Mouse (Mus musculus): ENCODE measurements at regions not wholly inside any gene's neighbourhood (a gene's known extent, or its start where the extent isn't known, plus 50 kb on each side); places are given as distances from the start of the nearest gene placed in this dataset.

- 1% methylated on average over 29 of the region's 30 CpGs for WGBS
- Histone ChIP-seq H3K9me3 (replicated peaks; ENCODE audit: control insufficient read depth, low read length) (no peaks in the 10 kb centered on the region), H3K9ac (replicated peaks; ENCODE audit: low read length) (peak overlapping the region; percentile 57), H3K36me3 (replicated peaks; ENCODE audit: control insufficient read depth, insufficient read depth, low read depth, low read length) (no peaks in the 10 kb centered on the region), H3K27me3 (ENCODE audit: control insufficient read depth, insufficient read depth, low read length) (peaks cover 10% of the 10 kb centered on the region; the same call in 1 of the 2 replicates), H3K27ac (replicated peaks; ENCODE audit: low read depth, low read length) (no peak overlapping the region), H3K4me1 (ENCODE audit: control insufficient read depth, insufficient read depth, low read length) (peaks cover 5% of the 10 kb centered on the region; the same call in 1 of the 2 replicates), H3K4me3 (ENCODE audit: low read depth, low read length) (peak overlapping the region; percentile 27), H3K4me2 (ENCODE audit: low read depth, low read length) (peak overlapping the region; percentile 42)
- DNase-seq (ENCODE audit: low spot score), result peak; percentile 65
- no peak for ATAC-seq (replicated peaks; ENCODE audit: insufficient number of reproducible peaks, low FRiP score, low TSS enrichment, low read depth)
These were observed 109.3 kb upstream of the Lhx5 start for GRCm38 (mm10) chr5:120322031-120322731.

GRCm38 (mm10) chr5:120322732-120323316 is 108.7 kb upstream of the Lhx5 start:
- no peak for DNase-seq (ENCODE audit: low spot score)
- peak overlapping the region; percentile 57 for H3K9ac ChIP-seq (replicated peaks; ENCODE audit: low read length)
- H3K27me3 ChIP-seq (ENCODE audit: control insufficient read depth, insufficient read depth, low read length), result peaks cover 10% of the 10 kb centered on the region; the same call in 1 of the 2 replicates
- H3K27ac ChIP-seq (replicated peaks; ENCODE audit: low read depth, low read length), result no peak overlapping the region
- H3K9me3 ChIP-seq (replicated peaks; ENCODE audit: control insufficient read depth, low read length), result no peaks in the 10 kb centered on the region
- H3K4me2 ChIP-seq (ENCODE audit: low read depth, low read length), result peak overlapping the region; percentile 42
- 11% methylated on average over 12 of the region's 12 CpGs for WGBS
- no peak; the same call in 1 of the 2 replicates for ATAC-seq (replicated peaks; ENCODE audit: insufficient number of reproducible peaks, low FRiP score, low TSS enrichment, low read depth)
- peaks cover 5% of the 10 kb centered on the region; the same call in 1 of the 2 replicates for H3K4me1 ChIP-seq (ENCODE audit: control insufficient read depth, insufficient read depth, low read length)
- H3K36me3 ChIP-seq (replicated peaks; ENCODE audit: control insufficient read depth, insufficient read depth, low read depth, low read length), result no peaks in the 10 kb centered on the region
- H3K4me3 ChIP-seq (ENCODE audit: low read depth, low read length), result peak overlapping the region; percentile 27

- H3K27ac ChIP-seq (replicated peaks; ENCODE audit: low read depth, low read length), result no peak overlapping the region
- H3K4me3 ChIP-seq (ENCODE audit: low read depth, low read length), result no peak overlapping the region
- ATAC-seq (replicated peaks; ENCODE audit: insufficient number of reproducible peaks, low FRiP score, low TSS enrichment, low read depth) (no peak), DNase-seq (ENCODE audit: low spot score) (no peak)
- H3K36me3 ChIP-seq (replicated peaks; ENCODE audit: control insufficient read depth, insufficient read depth, low read depth, low read length), result no peaks in the 10 kb centered on the region
- no peak overlapping the region for H3K4me2 ChIP-seq (ENCODE audit: low read depth, low read length)
- 83% methylated on average over 2 of the region's 2 CpGs for WGBS
- peaks cover 10% of the 10 kb centered on the region; the same call in 1 of the 2 replicates for H3K27me3 ChIP-seq (ENCODE audit: control insufficient read depth, insufficient read depth, low read length)
- no peaks in the 10 kb centered on the region for H3K9me3 ChIP-seq (replicated peaks; ENCODE audit: control insufficient read depth, low read length)
- H3K9ac ChIP-seq (replicated peaks; ENCODE audit: low read length), result no peak overlapping the region
- peaks cover 5% of the 10 kb centered on the region; the same call in 1 of the 2 replicates for H3K4me1 ChIP-seq (ENCODE audit: control insufficient read depth, insufficient read depth, low read length)
These were observed 107.4 kb upstream of the Lhx5 start for GRCm38 (mm10) chr5:120324111-120324510.

GRCm38 (mm10) chr5:120325386-120325910 is 106.1 kb upstream of the Lhx5 start:
- no peak overlapping the region for H3K4me3 ChIP-seq (ENCODE audit: low read depth, low read length)
- H3K36me3 ChIP-seq (replicated peaks; ENCODE audit: control insufficient read depth, insufficient read depth, low read depth, low read length), result no peaks in the 10 kb centered on the region
- no peak overlapping the region for H3K4me2 ChIP-seq (ENCODE audit: low read depth, low read length)
- no peak for DNase-seq (ENCODE audit: low spot score)
- WGBS, result 61% methylated on average over 16 of the region's 16 CpGs
- H3K27ac ChIP-seq (replicated peaks; ENCODE audit: low read depth, low read length), result no peak overlapping the region
- H3K4me1 ChIP-seq (ENCODE audit: control insufficient read depth, insufficient read depth, low read length), result peaks cover 5% of the 10 kb centered on the region; the same call in 1 of the 2 replicates
- no peak for ATAC-seq (replicated peaks; ENCODE audit: insufficient number of reproducible peaks, low FRiP score, low TSS enrichment, low read depth)
- peaks cover 10% of the 10 kb centered on the region; the same call in 1 of the 2 replicates for H3K27me3 ChIP-seq (ENCODE audit: control insufficient read depth, insufficient read depth, low read length)
- no peak overlapping the region for H3K9ac ChIP-seq (replicated peaks; ENCODE audit: low read length)
- no peaks in the 10 kb centered on the region for H3K9me3 ChIP-seq (replicated peaks; ENCODE audit: control insufficient read depth, low read length)

GRCm38 (mm10) chr5:120332030-120332429 is 99.5 kb upstream of the Lhx5 start:
- Histone ChIP-seq H3K27me3 (ENCODE audit: control insufficient read depth, insufficient read depth, low read length) (no peaks in the 10 kb centered on the region), H3K36me3 (replicated peaks; ENCODE audit: control insufficient read depth, insufficient read depth, low read depth, low read length) (no peaks in the 10 kb centered on the region), H3K4me1 (ENCODE audit: control insufficient read depth, insufficient read depth, low read length) (no peaks in the 10 kb centered on the region), H3K4me2 (ENCODE audit: low read depth, low read length) (no peak overlapping the region), H3K4me3 (ENCODE audit: low read depth, low read length) (no peak overlapping the region), H3K9me3 (replicated peaks; ENCODE audit: control insufficient read depth, low read length) (no peaks in the 10 kb centered on the region), H3K9ac (replicated peaks; ENCODE audit: low read length) (no peak overlapping the region), H3K27ac (replicated peaks; ENCODE audit: low read depth, low read length) (no peak overlapping the region)
- DNase-seq (ENCODE audit: low spot score) (no peak), ATAC-seq (replicated peaks; ENCODE audit: insufficient number of reproducible peaks, low FRiP score, low TSS enrichment, low read depth) (no peak)
- WGBS, result 89% methylated on average over 14 of the region's 14 CpGs

- H3K4me3 ChIP-seq (ENCODE audit: low read depth, low read length), result no peak overlapping the region
- H3K9ac ChIP-seq (replicated peaks; ENCODE audit: low read length), result no peak overlapping the region
- no peak for DNase-seq (ENCODE audit: low spot score)
- H3K9me3 ChIP-seq (replicated peaks; ENCODE audit: control insufficient read depth, low read length), result no peaks in the 10 kb centered on the region
- 72% methylated on average over 2 of the region's 2 CpGs for WGBS
- no peak overlapping the region for H3K27ac ChIP-seq (replicated peaks; ENCODE audit: low read depth, low read length)
- H3K4me1 ChIP-seq (ENCODE audit: control insufficient read depth, insufficient read depth, low read length), result no peaks in the 10 kb centered on the region
- H3K36me3 ChIP-seq (replicated peaks; ENCODE audit: control insufficient read depth, insufficient read depth, low read depth, low read length), result no peaks in the 10 kb centered on the region
- no peak for ATAC-seq (replicated peaks; ENCODE audit: insufficient number of reproducible peaks, low FRiP score, low TSS enrichment, low read depth)
- no peak overlapping the region for H3K4me2 ChIP-seq (ENCODE audit: low read depth, low read length)
- no peaks in the 10 kb centered on the region for H3K27me3 ChIP-seq (ENCODE audit: control insufficient read depth, insufficient read depth, low read length)
These were observed 92.3 kb upstream of the Lhx5 start for GRCm38 (mm10) chr5:120339162-120339561.

GRCm38 (mm10) chr5:120340696-120341231 is 90.7 kb upstream of the Lhx5 start:
- Histone ChIP-seq H3K9ac (replicated peaks; ENCODE audit: low read length) (no peak overlapping the region), H3K27ac (replicated peaks; ENCODE audit: low read depth, low read length) (no peak overlapping the region), H3K9me3 (replicated peaks; ENCODE audit: control insufficient read depth, low read length) (no peaks in the 10 kb centered on the region), H3K27me3 (ENCODE audit: control insufficient read depth, insufficient read depth, low read length) (no peaks in the 10 kb centered on the region), H3K4me3 (ENCODE audit: low read depth, low read length) (no peak overlapping the region), H3K36me3 (replicated peaks; ENCODE audit: control insufficient read depth, insufficient read depth, low read depth, low read length) (no peaks in the 10 kb centered on the region), H3K4me2 (ENCODE audit: low read depth, low read length) (no peak overlapping the region), H3K4me1 (ENCODE audit: control insufficient read depth, insufficient read depth, low read length) (no peaks in the 10 kb centered on the region)
- DNase-seq (ENCODE audit: low spot score), result no peak
- 30% methylated on average over 3 of the region's 3 CpGs for WGBS
- ATAC-seq (replicated peaks; ENCODE audit: insufficient number of reproducible peaks, low FRiP score, low TSS enrichment, low read depth), result no peak

GRCm38 (mm10) chr5:120350461-120350860 is 81.0 kb upstream of the Lhx5 start:
- DNase-seq (ENCODE audit: low spot score) (no peak), ATAC-seq (replicated peaks; ENCODE audit: insufficient number of reproducible peaks, low FRiP score, low TSS enrichment, low read depth) (no peak)
- H3K9me3 ChIP-seq (replicated peaks; ENCODE audit: control insufficient read depth, low read length), result no peaks in the 10 kb centered on the region
- no peak overlapping the region for H3K9ac ChIP-seq (replicated peaks; ENCODE audit: low read length)
- no peaks in the 10 kb centered on the region for H3K4me1 ChIP-seq (ENCODE audit: control insufficient read depth, insufficient read depth, low read length)
- no peak overlapping the region for H3K27ac ChIP-seq (replicated peaks; ENCODE audit: low read depth, low read length)
- no peaks in the 10 kb centered on the region for H3K27me3 ChIP-seq (ENCODE audit: control insufficient read depth, insufficient read depth, low read length)
- no peak overlapping the region for H3K4me3 ChIP-seq (ENCODE audit: low read depth, low read length)
- 86% methylated on average over 3 of the region's 3 CpGs for WGBS
- no peak overlapping the region for H3K4me2 ChIP-seq (ENCODE audit: low read depth, low read length)
- no peaks in the 10 kb centered on the region for H3K36me3 ChIP-seq (replicated peaks; ENCODE audit: control insufficient read depth, insufficient read depth, low read depth, low read length)

Data from embryonic facial prominence, embryonic 11.5 days (tissue).